Comparison of ENCODE assay signal across 8 mouse cellular contexts in the genomic region with DNA sequence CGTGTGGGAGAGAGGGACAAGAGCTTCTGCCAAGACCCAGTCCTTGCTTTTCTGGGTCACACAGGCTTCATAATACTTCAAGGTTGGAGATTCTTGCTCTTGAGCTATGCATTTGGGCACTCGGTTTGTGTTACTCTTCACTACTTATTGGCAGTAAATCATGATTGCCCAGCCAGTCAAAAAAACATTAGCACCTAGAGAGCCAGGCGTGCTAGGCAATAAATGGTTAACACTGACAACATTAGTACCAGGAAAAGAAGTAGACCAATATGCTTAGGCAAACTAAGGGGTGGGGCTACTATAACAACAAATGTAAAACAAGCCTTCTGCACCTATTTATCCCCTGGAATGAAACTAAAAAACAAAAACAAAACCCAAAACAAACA. TPM values are rescaled to one million over a fixed set of nuclear protein-coding genes. Genes with fewer than 3 reads are reported as not detected.
DNase-seq lines count a peak whose midpoint lies in the region; ATAC-seq and TF ChIP-seq lines count a peak whose summit lies in the region.

No protein-coding gene starts in this region.

- intact Hi-C loops in gastrocnemius, postnatal 36 days (cut with DNase I): loop anchor here (2.0 kb wide), 1 partner anchor 28 kb away; no protein-coding TSS in a partner anchor
- intact Hi-C loops in left cerebral cortex, postnatal 4 days (cut with DNase I): no loop called here

- H3K4me3 ChIP-seq in heart, embryonic 14.5 days (ENCODE audit: control insufficient read depth in 1 of 2, insufficient read depth in 1 of 2, low read depth in 1 of 2, low read length in 2 of 2): peak overlapping the region; percentile 68 to 94
- peak overlapping the region; percentile 92 for H3K4me3 ChIP-seq in G1E (ENCODE audit: low read depth, low read length)
- peak overlapping the region; percentile 72 for H3K4me3 ChIP-seq in hindbrain, embryonic 13.5 days
- peak overlapping the region; percentile 67 for H3K4me3 ChIP-seq in midbrain, embryonic 10.5 days

- peak overlapping the region; percentile 78 for H3K4me2 ChIP-seq in heart, embryonic 14.5 days (ENCODE audit: low read length)
- peak overlapping the region; percentile 100 for H3K4me2 ChIP-seq in hindbrain, embryonic 13.5 days

- peak overlapping the region; percentile 97 for H3K9ac ChIP-seq in heart, embryonic 14.5 days (ENCODE audit: low read length)
- H3K9ac ChIP-seq in hindbrain, embryonic 13.5 days: 0 out of 2 replicates have a peak overlapping the region, but pooled peaks have one; percentile 85

- H3K36me3 ChIP-seq in heart, embryonic 14.5 days (ENCODE audit: control insufficient read depth, insufficient read depth, low read length): peaks cover 16% of the 10 kb centered on the region
- H3K36me3 ChIP-seq in G1E (replicated peaks): peaks cover 45% of the 10 kb centered on the region
- peaks cover 10% of the 10 kb centered on the region for H3K36me3 ChIP-seq in hindbrain, embryonic 13.5 days
- H3K36me3 ChIP-seq in midbrain, embryonic 10.5 days: peaks cover 21% of the 10 kb centered on the region

- no peak for ATAC-seq in heart, embryonic 14.5 days (ENCODE audit: insufficient number of reproducible peaks, insufficient read depth, low FRiP score, low read depth)
- ATAC-seq in G1E (ENCODE audit: extremely low read depth, insufficient number of reproducible peaks, low FRiP score, poor library complexity, severe bottlenecking): 0 out of 2 replicates have a peak, but pooled peaks have one; percentile 5
- no peak for ATAC-seq in hindbrain, embryonic 13.5 days (ENCODE audit: low FRiP score)

- 4% methylated on average over 3 of the region's 3 CpGs for WGBS in heart, embryonic 14.5 days
- WGBS in hindbrain, embryonic 13.5 days: 12% methylated on average over 3 of the region's 3 CpGs
- WGBS in midbrain, embryonic 10.5 days: 14% methylated on average over 3 of the region's 3 CpGs

- H3K9me3 ChIP-seq in heart, embryonic 14.5 days (ENCODE audit: control insufficient read depth, low read length): no peaks in the 10 kb centered on the region
- no peaks in the 10 kb centered on the region for H3K9me3 ChIP-seq in G1E (replicated peaks)
- H3K9me3 ChIP-seq in hindbrain, embryonic 13.5 days: no peaks in the 10 kb centered on the region
- no peaks in the 10 kb centered on the region for H3K9me3 ChIP-seq in midbrain, embryonic 10.5 days (replicated peaks)

- peak overlapping the region; percentile 87 to 96 for H3K27ac ChIP-seq in heart, embryonic 14.5 days (replicated peaks in 1 of 2; ENCODE audit: control insufficient read depth in 1 of 2, insufficient read depth in 1 of 2, low read depth in 2 of 2, low read length in 2 of 2)
- peak overlapping the region; percentile 77; the same call in 1 of the 2 replicates for H3K27ac ChIP-seq in hindbrain, embryonic 13.5 days
- H3K27ac ChIP-seq in midbrain, embryonic 10.5 days (replicated peaks): peak overlapping the region; percentile 86; the same call in 1 of the 2 replicates

- no peaks in the 10 kb centered on the region for H3K27me3 ChIP-seq in heart, embryonic 14.5 days (ENCODE audit: control insufficient read depth, insufficient read depth, low read length)
- no peaks in the 10 kb centered on the region for H3K27me3 ChIP-seq in G1E (ENCODE audit: insufficient read depth, low read length)
- no peaks in the 10 kb centered on the region for H3K27me3 ChIP-seq in hindbrain, embryonic 13.5 days
- peaks cover 6% of the 10 kb centered on the region; the same call in 1 of the 2 replicates for H3K27me3 ChIP-seq in midbrain, embryonic 10.5 days (ENCODE audit: low read depth, poor library complexity, severe bottlenecking)

- DNase-seq in heart, adult 18-20 months: no peak
- no peak for DNase-seq in G1E (ENCODE audit: low spot score)
- no peak for DNase-seq in midbrain, embryonic 10.5 days (ENCODE audit: low spot score)
- DNase-seq in gastrocnemius, postnatal 36 days: no peak
- no peak for DNase-seq in left cerebral cortex, postnatal 4 days
- DNase-seq in layer of hippocampus, adult 9-11 months: no peak

- no peak for TF ChIP-seq CTCF in G1E (IDR thresholded peaks at IDR 0.05; ENCODE audit: low read depth, low read length)

- peaks cover 5 to 40% of the 10 kb centered on the region in 2 experiments for H3K4me1 ChIP-seq in heart, embryonic 14.5 days (ENCODE audit: control insufficient read depth in 2 of 2, insufficient read depth in 2 of 2, low read length in 2 of 2)
- peaks cover 41% of the 10 kb centered on the region for H3K4me1 ChIP-seq in G1E (ENCODE audit: insufficient read depth, low read depth, low read length)
- H3K4me1 ChIP-seq in hindbrain, embryonic 13.5 days (replicated peaks): peaks cover 18% of the 10 kb centered on the region
- H3K4me1 ChIP-seq in midbrain, embryonic 10.5 days: peaks cover 20% of the 10 kb centered on the region

RNA-seq across cellular contexts. Expression of gene Mov10, which starts 0.4 kb away (rescaled TPM):
- 20.9 and 22.1 TPM in 2 replicates for polyA plus RNA-seq in heart, embryonic 14.5 days (2014; fragmentation: Nextera tagmentation; extraction: Ambion mirVana)
- 1 to 10 TPM; 6.2 TPM for total RNA-seq in heart, adult 18-20 months (2021)
- total RNA-seq in G1E (2014; fragmentation: Nextera tagmentation) (33.2 and 34.5 TPM in 2 replicates), G1E (2017) (7.4 and 8.1 TPM in 2 replicates)
- 57.0 and 65.0 TPM in 2 replicates for polyA plus RNA-seq in G1E (2012)
- polyA plus RNA-seq in hindbrain, embryonic 13.5 days (2015; fragmentation: Nextera tagmentation; extraction: Ambion mirVana): 10.2 and 14.5 TPM in 2 replicates
- 12.7 and 13.5 TPM in 2 replicates for polyA plus RNA-seq in midbrain, embryonic 10.5 days (2016; fragmentation: Nextera tagmentation; extraction: Ambion mirVana)
- 1 to 10 TPM; 1.3 to 1.7 TPM for total RNA-seq in gastrocnemius, postnatal 36 days (2021)
- total RNA-seq in left cerebral cortex, postnatal 4 days (2021): 10 to 100 TPM in 1 of 2 experiments, 1 to 10 TPM in 1; 9.2 to 11.0 TPM

RNA-seq across cellular contexts. Expression of gene Rhoc, which starts 30.6 kb away (rescaled TPM):
- 178 and 202 TPM in 2 replicates for polyA plus RNA-seq in heart, embryonic 14.5 days (2014; fragmentation: Nextera tagmentation; extraction: Ambion mirVana)
- 10 to 100 TPM; 75.2 to 84.3 TPM for total RNA-seq in heart, adult 18-20 months (2021)
- total RNA-seq in G1E (2014; fragmentation: Nextera tagmentation) (3.4 and 5.5 TPM in 2 replicates), G1E (2017) (2.2 and 2.8 TPM in 2 replicates)
- 1.2 and 1.4 TPM in 2 replicates for polyA plus RNA-seq in G1E (2012)
- polyA plus RNA-seq in hindbrain, embryonic 13.5 days (2015; fragmentation: Nextera tagmentation; extraction: Ambion mirVana): 55.4 and 61.7 TPM in 2 replicates
- 87.0 and 89.3 TPM in 2 replicates for polyA plus RNA-seq in midbrain, embryonic 10.5 days (2016; fragmentation: Nextera tagmentation; extraction: Ambion mirVana)
- total RNA-seq in gastrocnemius, postnatal 36 days (2021): 10 to 100 TPM; 31.8 to 39.4 TPM
- total RNA-seq in left cerebral cortex, postnatal 4 days (2021): 10 to 100 TPM; 42.1 to 43.3 TPM

RNA-seq across cellular contexts. Expression of gene Fam19a3, which starts 37.1 kb away (rescaled TPM):
- polyA plus RNA-seq in heart, embryonic 14.5 days (2014; fragmentation: Nextera tagmentation; extraction: Ambion mirVana): 1.0 and 1.9 TPM in 2 replicates
- total RNA-seq in heart, adult 18-20 months (2021): 1 to 10 TPM; 1.4 to 1.5 TPM
- total RNA-seq in G1E (2014; fragmentation: Nextera tagmentation) (not detected in 2 replicates), G1E (2017) (under 0.01 and 0.11 TPM in 2 replicates)
- polyA plus RNA-seq in G1E (2012): not detected in 2 replicates
- polyA plus RNA-seq in hindbrain, embryonic 13.5 days (2015; fragmentation: Nextera tagmentation; extraction: Ambion mirVana): 0.04 and 0.06 TPM in 2 replicates
- 0.15 TPM in 1 of 2 replicates, not detected in the other for polyA plus RNA-seq in midbrain, embryonic 10.5 days (2016; fragmentation: Nextera tagmentation; extraction: Ambion mirVana)
- total RNA-seq in gastrocnemius, postnatal 36 days (2021): 1 to 10 TPM; 3.9 to 4.4 TPM
- under 1 TPM in 1 of 2 experiments, not detected in 1; 0.14 TPM for total RNA-seq in left cerebral cortex, postnatal 4 days (2021)

RNA-seq across cellular contexts. Expression of gene Ppm1j, which starts 37.9 kb away (rescaled TPM):
- 33.0 and 33.2 TPM in 2 replicates for polyA plus RNA-seq in heart, embryonic 14.5 days (2014; fragmentation: Nextera tagmentation; extraction: Ambion mirVana)
- 10 to 100 TPM; 20.5 to 21.1 TPM for total RNA-seq in heart, adult 18-20 months (2021)
- not detected in 2 replicates for total RNA-seq in G1E (2014; fragmentation: Nextera tagmentation)
- not detected in 2 replicates for total RNA-seq in G1E (2017)
- polyA plus RNA-seq in G1E (2012): 0.08 and 0.16 TPM in 2 replicates
- 0.57 and 0.92 TPM in 2 replicates for polyA plus RNA-seq in hindbrain, embryonic 13.5 days (2015; fragmentation: Nextera tagmentation; extraction: Ambion mirVana)
- polyA plus RNA-seq in midbrain, embryonic 10.5 days (2016; fragmentation: Nextera tagmentation; extraction: Ambion mirVana): 1.1 and 1.2 TPM in 2 replicates
- total RNA-seq in gastrocnemius, postnatal 36 days (2021): 10 to 100 TPM; 30.5 to 40.0 TPM
- total RNA-seq in left cerebral cortex, postnatal 4 days (2021): 1 to 10 TPM; 1.0 to 2.2 TPM

RNA-seq across cellular contexts. Expression of gene St7l, which starts 45.1 kb away (rescaled TPM):
- 24.1 and 28.6 TPM in 2 replicates for polyA plus RNA-seq in heart, embryonic 14.5 days (2014; fragmentation: Nextera tagmentation; extraction: Ambion mirVana)
- total RNA-seq in heart, adult 18-20 months (2021): 10 to 100 TPM; 16.5 to 20.4 TPM
- 32.7 and 34.2 TPM in 2 replicates for total RNA-seq in G1E (2014; fragmentation: Nextera tagmentation)
- 25.6 and 25.9 TPM in 2 replicates for total RNA-seq in G1E (2017)
- polyA plus RNA-seq in G1E (2012): 2.8 and 3.1 TPM in 2 replicates
- polyA plus RNA-seq in hindbrain, embryonic 13.5 days (2015; fragmentation: Nextera tagmentation; extraction: Ambion mirVana): 41.3 and 41.9 TPM in 2 replicates
- polyA plus RNA-seq in midbrain, embryonic 10.5 days (2016; fragmentation: Nextera tagmentation; extraction: Ambion mirVana): 35.5 and 36.2 TPM in 2 replicates
- total RNA-seq in gastrocnemius, postnatal 36 days (2021): 10 to 100 TPM; 20.2 to 21.2 TPM
- 10 to 100 TPM; 37.4 to 40.9 TPM for total RNA-seq in left cerebral cortex, postnatal 4 days (2021)

Comparison
In these comparisons a context has a peak if more than half of its experiments do, and no peak if none do; other contexts are left out.
1. RNA of gene Rhoc, which starts 30.6 kb away (total RNA-seq): 75.2 to 84.3 TPM in heart, adult 18-20 months, 42.1 to 43.3 TPM in left cerebral cortex, postnatal 4 days and 31.8 to 39.4 TPM in gastrocnemius, postnatal 36 days; 2.2 to 5.5 TPM in G1E; every median in the first group is over 4 times any median in the second.
2. Peak in every context shown above with its lines, with median percentiles within 50 percentile points of each other: H3K27ac ChIP-seq and H3K4me3 ChIP-seq.